Mouse (Mus musculus) cerebellum, adult 2 months (tissue): ENCODE data around the gene Gm14743. TPM values are rescaled to one million over a fixed set of nuclear protein-coding genes. Genes with fewer than 3 reads are reported as not detected.
"Not testable (repeated sequence)": the region's sequence is repeated elsewhere in the genome, so short reads cannot be mapped to it uniquely, and the experiment has no call there.

Experiments used
- DNase-seq, 2 experiments: peaks; one replicate each; pipeline ENCODE4 v3.0.0; 2021
- H3K27ac ChIP-seq: fragments of 200-500 bp; 2 replicates; pipeline ENCODE4 v1.5.1; 2012; ENCODE audit warnings: low read length, control low read depth, inconsistent platforms; ENCODE audit not compliant: insufficient read depth
- H3K27me3 ChIP-seq: fragments of 200-500 bp; 2 replicates; pipeline ENCODE4 v1.6.1; 2012; ENCODE audit warnings: inconsistent platforms, mild to moderate bottlenecking, low read length, moderate library complexity; ENCODE audit not compliant: control insufficient read depth, insufficient read depth
- H3K4me1 ChIP-seq: fragments of 200-500 bp; 2 replicates; pipeline ENCODE4 v1.6.1; 2011; ENCODE audit warnings: low read length; ENCODE audit not compliant: control insufficient read depth, insufficient read depth
- H3K4me3 ChIP-seq: fragments of 200-500 bp; replicated peaks from 2 replicates; pipeline ENCODE3; 2011; ENCODE audit warnings: mild to moderate bottlenecking, low read depth, low read length, control low read depth; ENCODE audit not compliant: insufficient read depth
- CTCF ChIP-seq: fragments of 200-500 bp; IDR thresholded peaks from 2 replicates; pipeline ENCODE4 v1.5.1; 2011; ENCODE audit warnings: low read depth, mild to moderate bottlenecking, control low read depth, low read length, moderate library complexity, borderline replicate concordance; ENCODE audit not compliant: insufficient read depth
- POLR2A ChIP-seq: fragments of 200-500 bp; IDR thresholded peaks from 2 replicates; pipeline ENCODE4 v1.6.1; 2011; ENCODE audit warnings: low read length, control low read depth, borderline replicate concordance; ENCODE audit not compliant: insufficient read depth
- WGBS: fragments of 180-500 bp; shearing (Covaris S2); methylation state at CpG from one replicate; pipeline ENCODE4 v1.1.7; 2018; 5-methylcytosine and 5-hydroxymethylcytosine counted together
- polyA plus RNA-seq: library from polyadenylated mRNA; depleted of rRNA; stranded (reverse); fragments of >200 nt; gene quantifications from 2 replicates; pipeline ENCODE4 v1.2.3, GENCODE M21; 2012; rRNA removed

Gm14743 gene
- polyA plus RNA-seq: not detected in 2 replicates

GRCm38 (mm10) chrX:78245821-78246220 is at the start of gene Gm14743:
Gm14743 (minus strand) TSS chrX:78245921.
- not testable (repeated sequence) for DNase-seq
- no CpG with 5 or more reads among the region's 3 CpGs for WGBS

GRCm38 (mm10) chrX:78202829-78203228 is 42.9 kb downstream of the Gm14743 start:
- H3K27ac ChIP-seq: no peak overlapping the region
- no peak overlapping the region for H3K4me3 ChIP-seq
- TF ChIP-seq POLR2A (no peak), CTCF (no peak)
- no peaks in the 10 kb centered on the region for H3K27me3 ChIP-seq
- no peak for DNase-seq
- 88% methylated on average over 5 of the region's 5 CpGs for whole genome bisulfite sequencing
- H3K4me1 ChIP-seq: no peaks in the 10 kb centered on the region

More at GRCm38 (mm10) chrX:78245821-78246220, at the start of gene Gm14743:
- not testable (repeated sequence) for H3K27ac ChIP-seq, H3K27me3 ChIP-seq, H3K4me1 ChIP-seq, H3K4me3 ChIP-seq

- DNase-seq, H3K4me3 ChIP-seq, H3K27ac ChIP-seq, H3K27me3 ChIP-seq, H3K4me1 ChIP-seq: not testable (repeated sequence)
- 54% methylated on average over 1 of the region's 1 CpGs for WGBS
Measured at GRCm38 (mm10) chrX:78202220-78202619, 43.5 kb downstream of the Gm14743 start.

Other genes with a start within 250 kb of the Gm14743 start
- gene Obp1a, start 154.5 kb downstream of the Gm14743 start, polyA plus RNA-seq: not detected in 2 replicates
- not detected in 2 replicates for gene Gm5938, start 120.5 kb downstream of the Gm14743 start, polyA plus RNA-seq
- gene Obp1b, start 59.1 kb downstream of the Gm14743 start, polyA plus RNA-seq: not detected in 2 replicates
- not detected in 2 replicates for gene 4930480E11Rik, start 123.7 kb upstream of the Gm14743 start, polyA plus RNA-seq